Mouse (Mus musculus) hindbrain, embryonic 14.5 days (tissue): Measurements from ENCODE around the gene Neurl4. TPM values are rescaled to one million over a fixed set of nuclear protein-coding genes. Genes with fewer than 3 reads are reported as not detected.
A peak's percentile ranks its signal among the peaks of the same experiment; 100 is the strongest.

Source experiments
- ATAC-seq: fragments of 200-750 bp; cut with Nextera tagmentation; 2 replicates; pipeline ENCODE4 v1.8.0; 2017; ENCODE audit warnings: moderate number of reproducible peaks, mild to moderate bottlenecking, moderate TSS enrichment, moderate library complexity; ENCODE audit not compliant: low FRiP score
- DNase-seq: peaks from one replicate; pipeline ENCODE4 v3.0.0-alpha.2; 2015; ENCODE audit warnings: low spot score
- H3K27ac ChIP-seq: fragments of 300-500 bp; sonication (generic); 2 replicates; pipeline ENCODE4 v1.5.1; 2014; ENCODE audit warnings: mild to moderate bottlenecking, moderate library complexity
- H3K27me3 ChIP-seq: fragments of 300-500 bp; sonication (generic); 2 replicates; pipeline ENCODE4 v1.6.1; 2014; ENCODE audit warnings: mild to moderate bottlenecking, low read length, mixed read lengths; ENCODE audit not compliant: control insufficient read depth, insufficient read depth
- H3K36me3 ChIP-seq: fragments of 300-500 bp; sonication (generic); replicated peaks from 2 replicates; pipeline ENCODE4 v1.6.1; 2014; ENCODE audit not compliant: control insufficient read depth, insufficient read depth
- H3K4me1 ChIP-seq: fragments of 300-500 bp; sonication (generic); replicated peaks from 2 replicates; pipeline ENCODE4 v1.6.1; 2014; ENCODE audit warnings: antibody characterized with exemption, low read length, mixed read lengths; ENCODE audit not compliant: control insufficient read depth, insufficient read depth
- H3K4me2 ChIP-seq: fragments of 300-500 bp; sonication (generic); replicated peaks from 2 replicates; pipeline ENCODE4 v1.6.1; 2014; ENCODE audit warnings: mild to moderate bottlenecking, moderate library complexity
- H3K4me3 ChIP-seq: fragments of 300-500 bp; sonication (generic); replicated peaks from 2 replicates; pipeline ENCODE4 v1.5.1; 2014; ENCODE audit warnings: mild to moderate bottlenecking, low read length
- H3K9ac ChIP-seq: fragments of 300-500 bp; sonication (generic); 2 replicates; pipeline ENCODE4 v1.6.1; 2014
- H3K9me3 ChIP-seq: fragments of 300-500 bp; sonication (generic); 2 replicates; pipeline ENCODE4 v1.6.1; 2016; ENCODE audit warnings: low read length; ENCODE audit not compliant: control insufficient read depth
- WGBS: fragments of 180-500 bp; shearing (Covaris S2); extraction: QIAGEN DNeasy Blood & Tissue Kit; methylation state at CpG from one replicate; pipeline ENCODE4 v1.1.7; 2014; 5-methylcytosine and 5-hydroxymethylcytosine counted together
- polyA plus RNA-seq: library from polyadenylated mRNA; unstranded; fragments of >200 nt; fragmentation: Nextera tagmentation; extraction: Ambion mirVana; gene quantifications from 2 replicates; pipeline ENCODE4 v1.2.1, GENCODE M21; 2014

The Neurl4 gene
- polyA plus RNA-seq, 1 experiment from 2014 or later = 28.1 TPM

- no peak overlapping the region for H3K4me2 ChIP-seq
- H3K4me3 ChIP-seq = no peak overlapping the region
- no peaks in the 10 kb centered on the region for H3K9me3 ChIP-seq
- no peak overlapping the region for H3K9ac ChIP-seq
- no peak for DNase-seq
- peaks cover 6% of the 10 kb centered on the region; the same call in 1 of the 2 replicates for H3K4me1 ChIP-seq
- no peak for ATAC-seq
- no peak overlapping the region for H3K27ac ChIP-seq
- H3K27me3 ChIP-seq = no peaks in the 10 kb centered on the region
- WGBS = 93% methylated on average over 11 of the region's 11 CpGs
- H3K36me3 ChIP-seq = peaks cover 98% of the 10 kb centered on the region
Measured at GRCm38 (mm10) chr11:69908645-69909044, 7.8 kb downstream of the Neurl4 start.

- Histone ChIP-seq H3K9me3 (no peaks in the 10 kb centered on the region), H3K9ac (no peak overlapping the region), H3K4me3 (no peak overlapping the region), H3K4me2 (no peak overlapping the region), H3K27me3 (no peaks in the 10 kb centered on the region), H3K27ac (no peak overlapping the region), H3K36me3 (peaks cover 92% of the 10 kb centered on the region), H3K4me1 (peaks cover 6% of the 10 kb centered on the region; the same call in 1 of the 2 replicates)
- DNase-seq (no peak), ATAC-seq (no peak)
- 92% methylated on average over 5 of the region's 5 CpGs for WGBS
Measured at GRCm38 (mm10) chr11:69909174-69909573, 8.3 kb downstream of the Neurl4 start.

- 94% methylated on average over 8 of the region's 8 CpGs for WGBS
- no peak overlapping the region for H3K4me2 ChIP-seq
- no peaks in the 10 kb centered on the region for H3K9me3 ChIP-seq
- no peak overlapping the region for H3K4me3 ChIP-seq
- ATAC-seq = no peak
- H3K36me3 ChIP-seq = peaks cover 88% of the 10 kb centered on the region
- H3K27ac ChIP-seq = no peak overlapping the region
- H3K9ac ChIP-seq = no peak overlapping the region
- H3K4me1 ChIP-seq = peaks cover 16% of the 10 kb centered on the region
- no peak for DNase-seq
- H3K27me3 ChIP-seq = no peaks in the 10 kb centered on the region
Measured at GRCm38 (mm10) chr11:69910177-69910576, 9.3 kb downstream of the Neurl4 start.

DNA sequence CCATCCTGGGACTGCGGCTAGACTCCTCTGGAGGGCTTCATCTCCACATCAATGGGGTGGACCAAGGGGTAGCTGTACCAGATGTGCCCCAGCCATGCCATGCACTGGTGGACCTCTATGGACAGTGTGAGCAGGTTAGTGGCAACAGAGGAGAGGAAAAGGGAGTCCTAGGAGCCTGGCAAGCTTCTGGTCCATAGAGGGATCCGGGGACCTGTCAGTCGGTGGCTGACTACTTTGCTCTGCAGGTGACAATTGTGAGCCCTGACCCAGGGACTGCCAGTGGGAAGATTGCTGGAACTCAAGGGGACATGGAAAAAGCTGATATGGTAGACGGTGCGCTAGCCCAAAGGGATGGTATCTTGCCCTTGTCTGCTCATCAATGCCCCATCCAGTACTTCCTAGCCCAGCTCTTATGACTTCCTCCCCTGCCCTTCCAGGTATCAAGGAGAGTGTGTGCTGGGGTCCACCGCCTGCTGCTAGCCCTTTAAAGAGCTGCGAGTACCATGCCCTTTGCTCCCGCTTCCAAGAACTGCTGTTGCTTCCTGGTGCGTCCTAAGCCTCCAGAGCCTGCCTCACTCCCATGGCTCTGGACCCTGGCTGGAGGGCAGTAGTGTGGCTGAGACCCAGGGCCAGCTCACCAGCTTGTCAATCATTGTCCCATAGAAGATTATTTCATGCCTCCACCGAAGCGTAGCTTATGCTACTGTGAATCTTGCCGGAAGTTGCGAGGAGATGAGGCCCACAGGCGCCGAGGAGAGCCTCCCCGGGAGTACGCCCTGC lies 10.1 kb downstream of the Neurl4 start:
- 96% methylated on average over 17 of the region's 17 CpGs for WGBS
- H3K27me3 ChIP-seq = no peaks in the 10 kb centered on the region
- no peak overlapping the region for H3K27ac ChIP-seq
- H3K4me3 ChIP-seq = no peak overlapping the region
- H3K9ac ChIP-seq = no peak overlapping the region
- H3K4me1 ChIP-seq = peaks cover 18% of the 10 kb centered on the region
- H3K9me3 ChIP-seq = no peaks in the 10 kb centered on the region
- peaks cover 88% of the 10 kb centered on the region for H3K36me3 ChIP-seq
- DNase-seq (no peak), ATAC-seq (no peak)
- H3K4me2 ChIP-seq = no peak overlapping the region

DNA sequence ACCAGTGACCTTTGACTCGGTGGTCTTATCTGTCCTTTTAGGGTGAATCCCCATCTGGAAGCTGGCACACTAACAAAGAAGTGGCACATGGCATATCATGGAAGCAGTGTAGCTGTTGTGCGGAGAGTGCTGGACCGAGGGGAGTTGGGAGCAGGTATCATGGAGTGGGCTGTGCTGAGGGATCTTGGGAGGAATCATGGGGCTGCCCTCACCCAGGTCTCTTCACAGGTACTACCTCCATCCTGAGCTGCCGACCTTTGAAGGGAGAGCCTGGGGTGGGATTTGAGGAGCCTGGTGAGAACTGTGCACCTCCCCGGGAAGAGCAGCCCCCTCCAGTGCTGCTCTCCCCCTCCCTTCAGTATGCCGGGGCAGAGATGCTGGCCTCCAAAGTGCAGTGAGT lies 10.8 kb downstream of the Neurl4 start:
- peaks cover 18% of the 10 kb centered on the region for H3K4me1 ChIP-seq
- H3K9ac ChIP-seq = no peak overlapping the region
- H3K9me3 ChIP-seq = no peaks in the 10 kb centered on the region
- no peak overlapping the region for H3K27ac ChIP-seq
- ATAC-seq = no peak
- no peaks in the 10 kb centered on the region for H3K27me3 ChIP-seq
- WGBS = 89% methylated on average over 6 of the region's 6 CpGs
- no peak overlapping the region for H3K4me2 ChIP-seq
- H3K36me3 ChIP-seq = peaks cover 88% of the 10 kb centered on the region
- no peak for DNase-seq
- H3K4me3 ChIP-seq = no peak overlapping the region

DNA sequence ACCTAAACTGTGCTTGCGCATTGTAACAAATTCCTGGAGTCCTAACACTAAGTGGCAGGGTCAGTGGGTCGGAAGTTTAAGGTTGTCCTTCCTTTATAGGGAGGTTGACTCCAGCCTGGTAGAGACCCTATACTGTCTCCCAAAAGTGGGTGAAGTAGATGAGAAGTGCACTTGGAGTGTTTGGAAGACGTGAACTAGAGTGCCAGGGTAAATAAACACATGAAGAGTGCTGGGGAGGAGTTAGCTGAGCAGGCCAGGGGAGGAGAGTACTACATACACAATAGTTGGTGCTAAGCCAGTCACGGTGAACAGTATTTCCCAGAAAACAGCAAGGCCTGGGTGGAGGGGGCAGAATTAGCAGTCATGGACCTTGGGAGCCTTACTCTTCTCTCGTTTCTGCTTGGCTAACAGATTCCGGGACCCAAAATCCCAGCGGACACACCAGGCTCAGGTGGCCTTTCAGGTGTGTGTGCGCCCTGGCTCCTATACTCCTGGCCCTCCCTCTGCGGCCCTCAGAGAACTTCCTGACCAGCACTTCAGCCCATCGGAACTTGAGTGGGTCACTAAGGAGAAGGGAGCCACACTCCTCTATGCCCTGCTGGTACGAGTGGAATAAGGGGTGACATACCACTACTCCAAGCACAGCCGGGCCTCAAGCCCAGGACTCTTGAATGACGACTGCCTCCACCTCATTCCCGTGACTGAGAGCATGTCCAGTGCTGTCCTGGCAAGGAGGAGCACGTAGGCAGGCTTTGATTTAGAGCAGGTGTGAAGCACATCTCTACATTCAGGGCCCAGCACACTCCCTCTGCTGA lies 12.1 kb downstream of the Neurl4 start:
- no peak for DNase-seq
- H3K9me3 ChIP-seq = no peaks in the 10 kb centered on the region
- peak overlapping the region; percentile 92; the same call in 1 of the 2 replicates for H3K27ac ChIP-seq
- H3K9ac ChIP-seq = no peak overlapping the region
- peak overlapping the region; percentile 78 for H3K4me3 ChIP-seq
- H3K4me1 ChIP-seq = peaks cover 18% of the 10 kb centered on the region
- ATAC-seq = no peak
- H3K27me3 ChIP-seq = no peaks in the 10 kb centered on the region
- H3K4me2 ChIP-seq = peak overlapping the region; percentile 100
- 82% methylated on average over 15 of the region's 15 CpGs for WGBS
- peaks cover 88% of the 10 kb centered on the region for H3K36me3 ChIP-seq

DNA sequence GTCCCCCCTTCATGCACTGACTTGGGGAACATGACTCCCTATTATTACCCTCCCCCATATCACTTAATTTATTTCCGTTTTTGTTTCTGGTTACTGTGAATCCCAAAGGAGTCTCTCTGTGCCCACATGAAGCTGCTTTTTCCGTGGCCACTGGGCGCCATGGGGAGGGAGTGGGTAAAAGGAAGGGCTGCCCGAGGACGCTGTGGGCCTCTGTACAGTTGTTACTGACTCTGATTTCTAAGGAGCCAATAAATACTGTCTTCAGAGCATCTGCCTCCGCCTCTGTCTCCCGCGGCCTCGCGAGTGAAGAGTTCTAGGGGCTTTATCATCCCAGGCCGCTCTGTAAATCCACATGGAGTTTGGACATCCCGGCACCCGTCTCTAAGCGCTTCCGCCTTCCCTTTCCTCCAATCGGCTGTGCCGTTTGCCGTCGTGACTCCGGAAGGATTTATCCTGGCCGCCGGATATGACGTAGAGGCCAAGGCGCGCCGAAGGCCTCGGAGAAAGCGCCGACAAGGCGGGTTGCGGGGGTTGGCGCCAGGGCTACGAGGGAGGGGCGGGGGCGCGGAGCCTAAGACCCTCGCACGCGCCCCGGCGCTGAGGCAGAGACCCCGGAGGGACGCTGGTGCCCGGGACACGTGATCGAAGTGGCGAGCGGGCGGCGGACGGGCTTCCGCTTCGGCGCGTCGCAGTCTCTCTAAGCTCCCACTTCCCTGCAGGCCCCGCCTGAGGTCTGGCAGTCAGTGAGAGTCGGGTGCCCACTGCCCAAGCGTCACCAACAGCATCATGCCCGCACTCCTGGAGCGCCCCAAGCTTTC lies 12.9 kb downstream of the Neurl4 start, which contains the start of gene Gps2:
Gps2 (plus strand) TSS at position 335 of the 818 bp plus-strand sequence.
- H3K9me3 ChIP-seq = no peaks in the 10 kb centered on the region
- peaks cover 19% of the 10 kb centered on the region for H3K4me1 ChIP-seq
- WGBS = 2% methylated on average over 44 of the region's 61 CpGs
- H3K27ac ChIP-seq = peak within 1 kb of the TSS; percentile 92
- H3K27me3 ChIP-seq = no peaks in the 10 kb centered on the region
- H3K4me2 ChIP-seq = peak within 1 kb of the TSS; percentile 100
- peak within 1 kb of the TSS; percentile 84 for H3K9ac ChIP-seq
- DNase-seq (peak; percentile 97), ATAC-seq (peak; percentile 90)
- peaks cover 88% of the 10 kb centered on the region for H3K36me3 ChIP-seq
- H3K4me3 ChIP-seq = peak within 1 kb of the TSS; percentile 78

DNA sequence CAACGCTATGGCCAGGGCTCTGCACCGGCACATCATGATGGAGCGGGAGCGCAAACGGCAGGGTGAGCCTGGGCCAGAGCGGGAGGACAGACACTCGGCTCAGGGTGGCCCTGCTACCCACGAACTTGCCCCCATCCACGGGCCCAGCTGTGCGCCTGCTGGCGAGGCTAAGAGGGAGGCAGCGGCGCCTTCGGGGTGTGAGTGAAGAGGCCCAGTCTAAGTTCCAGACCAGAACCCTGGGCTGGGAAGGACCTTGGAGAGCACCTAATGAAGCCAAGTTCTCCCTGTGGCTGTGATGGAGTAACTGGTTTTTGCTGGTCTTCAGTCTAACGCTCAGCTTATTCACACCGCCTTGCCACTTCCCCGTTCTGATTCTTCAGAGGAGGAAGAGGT lies 13.5 kb downstream of the Neurl4 start:
- DNase-seq (no peak), ATAC-seq (no peak)
- Histone ChIP-seq H3K4me1 (peaks cover 25% of the 10 kb centered on the region), H3K9me3 (no peaks in the 10 kb centered on the region), H3K27me3 (no peaks in the 10 kb centered on the region), H3K4me3 (peak overlapping the region; percentile 78), H3K36me3 (peaks cover 88% of the 10 kb centered on the region), H3K27ac (peak overlapping the region; percentile 92), H3K9ac (peak overlapping the region; percentile 84), H3K4me2 (peak overlapping the region; percentile 100)
- WGBS = under 1% methylated on average over 17 of the region's 17 CpGs
